Mouse (Mus musculus) small intestine, adult 2 months (tissue): ENCODE results near the gene Cish.

Experiments
- CTCF ChIP-seq: fragments of 200-500 bp; IDR thresholded peaks from 2 replicates; pipeline ENCODE4 v1.5.1; 2012; ENCODE audit warnings: low read depth, mild to moderate bottlenecking, control low read depth, inconsistent platforms, low read length, moderate library complexity, mixed read lengths; ENCODE audit not compliant: insufficient replicate concordance, insufficient read length; ENCODE audit errors: extremely low read depth
- POLR2A ChIP-seq: fragments of 200-500 bp; IDR thresholded peaks from 2 replicates; pipeline ENCODE4 v1.6.1; 2012; ENCODE audit warnings: low read depth, mild to moderate bottlenecking, control low read depth, inconsistent platforms, low read length, moderate library complexity

DNA sequence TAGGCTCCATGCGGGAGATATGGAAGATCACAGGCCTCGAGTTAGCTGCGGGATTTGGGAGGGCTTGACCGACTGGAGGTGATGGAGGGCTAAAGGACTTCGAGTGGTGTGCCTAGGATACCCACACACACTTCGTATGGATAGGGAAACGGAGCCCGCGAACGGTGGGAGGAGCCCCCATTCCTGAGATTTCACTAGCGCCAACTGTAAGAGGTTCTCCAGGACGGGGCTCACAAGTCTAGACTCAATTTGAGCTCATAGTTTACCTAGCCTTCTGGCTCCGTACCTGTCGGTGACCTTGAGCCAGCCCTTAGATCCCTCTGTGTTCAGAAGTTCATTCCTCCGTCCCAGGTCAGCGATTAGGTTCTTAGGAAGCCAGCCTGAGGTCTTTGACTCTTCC lies 1.2 kb downstream of the Cish start:
- no peak for TF ChIP-seq CTCF
- no peak for TF ChIP-seq POLR2A
